In genomic region chr16:9092191-9092848, GRCm38 (mm10) we compare ENCODE assay signal across 12 mouse cellular contexts.
DNase-seq lines count a peak whose midpoint lies in the region; ATAC-seq and TF ChIP-seq lines count a peak whose summit lies in the region.
"Had no signal": no experiment of that assay in that cellular context is flagged by ENCODE, and none has a peak within 500 bp of the region (broad histone marks: within the 10 kb centered on the region; RNA-seq: fewer than 3 reads in every experiment).

No protein-coding gene starts in this region.

- intact Hi-C loops in left cerebral cortex, postnatal 25 days (cut with DNase I): no loop called here

- no peak overlapping the region for H3K4me3 ChIP-seq in forebrain, embryonic 10.5 days
- H3K4me3 ChIP-seq in forebrain, embryonic 12.5 days (replicated peaks): no peak overlapping the region
- H3K4me3 ChIP-seq in E14TG2a.4 (replicated peaks; ENCODE audit: low read length): peak overlapping the region; percentile 29; the same call in 1 of the 2 replicates
- H3K4me3 ChIP-seq in embryonic fibroblast, embryonic 13.5 days (ENCODE audit: insufficient read depth, low read length): no peak overlapping the region
- H3K4me3 ChIP-seq: neural tube, embryonic 13.5 days had no signal

- peaks cover 25% of the 10 kb centered on the region for H3K4me1 ChIP-seq in forebrain, embryonic 10.5 days
- H3K4me1 ChIP-seq in forebrain, embryonic 12.5 days: peaks cover 11% of the 10 kb centered on the region
- H3K4me1 ChIP-seq in E14TG2a.4 (replicated peaks; ENCODE audit: low read depth, low read length): peaks cover 40% of the 10 kb centered on the region
- peaks cover 13% of the 10 kb centered on the region for H3K4me1 ChIP-seq in embryonic fibroblast, embryonic 13.5 days (ENCODE audit: control insufficient read depth, insufficient read depth, low read length)

- H3K9ac ChIP-seq in forebrain, embryonic 12.5 days: no peak overlapping the region
- H3K9ac ChIP-seq: neural tube, embryonic 13.5 days had no signal

- H3K4me2 ChIP-seq in forebrain, embryonic 12.5 days: no peak overlapping the region
- H3K4me2 ChIP-seq: neural tube, embryonic 13.5 days had no signal

- no peaks in the 10 kb centered on the region for H3K9me3 ChIP-seq in forebrain, embryonic 10.5 days
- no peaks in the 10 kb centered on the region for H3K9me3 ChIP-seq in forebrain, embryonic 12.5 days
- peaks cover 27% of the 10 kb centered on the region for H3K9me3 ChIP-seq in E14TG2a.4 (ENCODE audit: low read length)
- H3K9me3 ChIP-seq: neural tube, embryonic 13.5 days had no signal

- TF ChIP-seq POLR2A in embryonic fibroblast, embryonic 13.5 days (IDR thresholded peaks at IDR 0.05; ENCODE audit: low read depth, low read length): no peak

- ATAC-seq in forebrain, embryonic 12.5 days (ENCODE audit: low FRiP score): no peak
- ATAC-seq: forebrain, embryonic 14.5 days; Patski had no signal

- peak; percentile 26 for DNase-seq in forebrain, embryonic 10.5 days (ENCODE audit: extremely low spot score, low spot score)
- DNase-seq in heart, postnatal 4 days: peak; percentile 25
- no peak for DNase-seq in layer of hippocampus, postnatal 36 days
- no peak for DNase-seq in left cerebral cortex, postnatal 25 days (ENCODE audit: low spot score in 2 of 2)
- DNase-seq in adrenal gland, postnatal 14 days: no peak
- DNase-seq: spleen, adult 18-20 months had no signal

- H3K27ac ChIP-seq in forebrain, embryonic 10.5 days: peak overlapping the region; percentile 71
- no peak overlapping the region for H3K27ac ChIP-seq in forebrain, embryonic 12.5 days
- peak overlapping the region; percentile 87 for H3K27ac ChIP-seq in embryonic fibroblast, embryonic 13.5 days (ENCODE audit: insufficient read depth, low read length)
- H3K27ac ChIP-seq: neural tube, embryonic 13.5 days had no signal

- no peaks in the 10 kb centered on the region for H3K27me3 ChIP-seq in forebrain, embryonic 10.5 days (ENCODE audit: poor library complexity, severe bottlenecking)
- H3K27me3 ChIP-seq in forebrain, embryonic 12.5 days: no peaks in the 10 kb centered on the region
- no peaks in the 10 kb centered on the region for H3K27me3 ChIP-seq in E14TG2a.4 (ENCODE audit: insufficient read depth, low read length)
- H3K27me3 ChIP-seq: neural tube, embryonic 13.5 days; Patski had no signal

- no peaks in the 10 kb centered on the region for H3K36me3 ChIP-seq in forebrain, embryonic 10.5 days (replicated peaks)
- H3K36me3 ChIP-seq in forebrain, embryonic 12.5 days (replicated peaks): no peaks in the 10 kb centered on the region
- no peaks in the 10 kb centered on the region for H3K36me3 ChIP-seq in E14TG2a.4 (ENCODE audit: insufficient read depth, low read length)
- H3K36me3 ChIP-seq: neural tube, embryonic 13.5 days had no signal

- 13% methylated on average over 11 of the region's 11 CpGs for WGBS in forebrain, embryonic 10.5 days
- WGBS in forebrain, embryonic 12.5 days: 7% methylated on average over 11 of the region's 11 CpGs

- no peak for TF ChIP-seq CTCF in E14TG2a.4 (conservative IDR thresholded peaks at IDR 0.05; ENCODE audit: low read length)
- TF ChIP-seq CTCF in embryonic fibroblast, embryonic 13.5 days (IDR thresholded peaks at IDR 0.05; ENCODE audit: borderline replicate concordance, insufficient read depth, low read length): no peak

Comparison
In these comparisons a context has a peak if more than half of its experiments do, and no peak if none do; other contexts are left out.
1. DNase-seq: peak in forebrain, embryonic 10.5 days (single experiment) and heart, postnatal 4 days (single experiment); none in layer of hippocampus, postnatal 36 days (0 of 2), left cerebral cortex, postnatal 25 days (0 of 2) and adrenal gland, postnatal 14 days (single experiment).